Mouse (Mus musculus) macrophage (primary cell): Measurements from ENCODE around the gene ccdc198. TPM values are rescaled to one million over a fixed set of nuclear protein-coding genes. Genes with fewer than 3 reads are reported as not detected.
A peak's percentile ranks its signal among the peaks of the same experiment; 100 is the strongest.
"Not testable (repeated sequence)": the region's sequence is repeated elsewhere in the genome, so short reads cannot be mapped to it uniquely, and the experiment has no call there.

Experiments
- H3K27ac ChIP-seq: fragments of 350-480 bp; formaldehyde crosslinking; 2 replicates; pipeline ENCODE4 v1.9.0; 2021
- H3K36me3 ChIP-seq: fragments of 350-480 bp; formaldehyde crosslinking; 2 replicates; pipeline ENCODE4 v1.9.0; 2021; ENCODE audit errors: inconsistent target
- H3K4me3 ChIP-seq: fragments of 350-480 bp; formaldehyde crosslinking; 2 replicates; pipeline ENCODE4 v1.9.0; 2021; ENCODE audit errors: inconsistent target
- H3K79me2 ChIP-seq: fragments of 350-480 bp; formaldehyde crosslinking; 2 replicates; pipeline ENCODE4 v1.9.0; 2021; ENCODE audit errors: inconsistent target
- WGBS: methylation state at CpG from one replicate; pipeline ENCODE4 v1.1.7; 2026; ENCODE audit warnings: inconsistent platforms; ENCODE audit not compliant: missing documents; 5-methylcytosine and 5-hydroxymethylcytosine counted together
- polyA plus RNA-seq: library from polyadenylated mRNA; stranded (reverse); fragments of 250-400 nt; gene quantifications from 3 replicates; pipeline ENCODE4 v1.2.4, GENCODE M21; 2018; ENCODE audit warnings: inconsistent platforms

Gene ccdc198
- polyA plus RNA-seq, 1 experiment from 2014 or later: not detected

DNA sequence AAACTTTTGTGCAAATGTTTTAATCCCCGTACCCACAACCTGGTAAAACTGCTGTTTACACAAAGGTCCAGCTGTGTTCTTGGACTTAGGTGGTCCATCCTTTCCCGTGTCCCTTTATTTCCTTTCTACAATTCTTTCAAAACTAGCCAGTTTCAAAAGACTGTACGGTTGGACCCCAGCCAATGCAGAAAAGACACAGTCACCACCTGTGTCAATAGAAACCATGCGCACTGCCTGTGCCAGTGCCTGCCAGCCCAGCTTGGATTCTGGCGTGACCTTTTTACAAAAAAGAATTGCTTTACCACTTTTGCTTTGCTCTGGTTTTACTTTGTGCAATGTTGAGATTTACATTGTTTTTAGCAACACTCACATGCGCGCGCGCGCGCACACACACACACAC is 18.3 kb downstream of the ccdc198 start:
- Histone ChIP-seq H3K36me3 (no peaks in the 10 kb centered on the region), H3K79me2 (no peaks in the 10 kb centered on the region), H3K4me3 (no peak overlapping the region), H3K27ac (no peak overlapping the region)
- WGBS: 91% methylated on average over 11 of the region's 11 CpGs

DNA sequence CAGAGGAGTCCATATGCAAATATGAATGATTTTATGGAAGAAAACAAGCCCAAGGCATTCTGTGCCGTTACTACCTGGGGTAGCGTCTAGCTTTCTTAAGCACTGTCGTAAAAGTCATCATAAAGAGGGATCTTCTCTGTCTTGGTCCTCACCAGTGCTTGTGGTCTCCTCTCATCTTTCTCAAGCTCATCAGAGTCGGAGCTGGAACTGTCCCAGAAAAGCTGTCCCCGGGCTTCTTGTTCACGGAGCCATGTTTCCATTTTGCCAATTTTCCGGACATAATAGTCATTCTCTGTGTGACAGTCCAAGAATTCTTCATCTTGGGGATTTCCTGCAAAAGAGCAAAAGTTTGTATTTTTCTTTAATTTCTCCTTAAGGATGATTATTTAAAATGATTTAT is 18.8 kb downstream of the ccdc198 start:
- no peaks in the 10 kb centered on the region for H3K36me3 ChIP-seq
- 96% methylated on average over 7 of the region's 7 CpGs for WGBS
- no peak overlapping the region for H3K4me3 ChIP-seq
- no peak overlapping the region for H3K27ac ChIP-seq
- H3K79me2 ChIP-seq: no peaks in the 10 kb centered on the region

DNA sequence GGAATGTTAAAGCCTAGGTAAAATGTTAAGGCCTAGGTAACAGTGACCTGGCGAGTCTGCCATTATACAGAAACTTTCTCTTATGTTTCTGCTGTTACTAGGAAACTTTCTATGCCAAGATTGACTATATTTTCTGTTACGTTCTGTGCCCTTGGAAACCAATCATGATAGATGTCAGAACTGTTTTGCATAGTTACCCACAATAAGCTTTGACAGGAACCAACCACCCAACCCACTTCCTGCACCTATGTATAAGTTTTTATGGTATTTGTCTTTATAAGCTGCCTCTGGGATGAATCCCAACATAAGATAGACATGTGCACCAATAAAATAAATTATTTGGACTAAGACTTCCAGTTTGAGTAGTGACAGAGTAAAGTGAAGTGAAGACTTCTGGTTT is 23.5 kb downstream of the ccdc198 start:
- Histone ChIP-seq H3K36me3 (no peaks in the 10 kb centered on the region), H3K79me2 (no peaks in the 10 kb centered on the region), H3K4me3 (no peak overlapping the region), H3K27ac (no peak overlapping the region)
- WGBS: 77% methylated on average over 2 of the region's 2 CpGs

DNA sequence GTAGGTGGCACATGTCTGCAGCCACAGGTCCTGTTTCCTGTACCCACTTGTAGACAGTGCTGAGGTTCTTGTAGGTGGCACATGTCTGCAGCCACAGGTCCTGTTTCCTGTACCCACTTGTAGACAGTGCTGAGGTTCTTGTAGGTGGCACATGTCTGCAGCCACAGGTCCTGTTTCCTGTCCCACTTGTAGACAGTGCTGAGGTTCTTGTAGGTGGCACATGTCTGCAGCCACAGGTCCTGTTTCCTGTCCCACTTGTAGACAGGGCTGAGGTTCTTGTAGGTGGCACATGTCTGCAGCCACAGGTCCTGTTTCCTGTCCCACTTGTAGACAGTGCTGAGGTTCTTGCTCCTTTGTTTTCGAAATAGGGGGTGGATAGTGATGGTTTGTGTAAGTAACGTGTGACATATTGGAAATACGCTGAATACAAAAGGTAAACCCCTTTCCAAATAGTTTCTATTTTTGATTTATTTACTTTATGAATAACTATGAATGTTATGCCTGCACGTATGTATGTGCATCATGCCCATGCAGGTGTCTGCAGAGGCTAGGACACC is 25.7 kb downstream of the ccdc198 start:
- WGBS: 84% methylated on average over 4 of the region's 4 CpGs
- not testable (repeated sequence) for H3K79me2 ChIP-seq, H3K36me3 ChIP-seq, H3K4me3 ChIP-seq, H3K27ac ChIP-seq

DNA sequence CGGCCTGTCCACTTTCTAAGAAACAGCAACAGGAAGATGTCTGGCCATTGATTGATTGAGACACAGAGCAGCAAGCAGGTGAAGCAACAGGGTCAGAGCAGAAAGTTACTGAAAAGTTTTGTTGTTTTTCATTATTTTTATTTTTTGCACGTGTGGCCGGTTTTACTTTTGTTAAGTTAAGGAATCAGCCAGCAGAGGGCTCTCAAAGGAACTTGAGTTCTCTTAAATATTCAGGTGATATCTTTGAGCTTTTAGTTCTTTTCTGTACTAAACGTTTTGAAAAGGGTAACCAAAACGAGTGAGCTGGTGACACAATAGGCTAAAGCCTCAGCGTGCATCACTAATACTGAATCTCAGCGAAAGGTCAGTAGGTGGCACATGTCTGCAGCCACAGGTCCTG is 26.6 kb downstream of the ccdc198 start:
- no peaks in the 10 kb centered on the region for H3K36me3 ChIP-seq
- H3K79me2 ChIP-seq: no peaks in the 10 kb centered on the region
- WGBS: 75% methylated on average over 7 of the region's 7 CpGs
- no peak overlapping the region for H3K27ac ChIP-seq
- H3K4me3 ChIP-seq: no peak overlapping the region

DNA sequence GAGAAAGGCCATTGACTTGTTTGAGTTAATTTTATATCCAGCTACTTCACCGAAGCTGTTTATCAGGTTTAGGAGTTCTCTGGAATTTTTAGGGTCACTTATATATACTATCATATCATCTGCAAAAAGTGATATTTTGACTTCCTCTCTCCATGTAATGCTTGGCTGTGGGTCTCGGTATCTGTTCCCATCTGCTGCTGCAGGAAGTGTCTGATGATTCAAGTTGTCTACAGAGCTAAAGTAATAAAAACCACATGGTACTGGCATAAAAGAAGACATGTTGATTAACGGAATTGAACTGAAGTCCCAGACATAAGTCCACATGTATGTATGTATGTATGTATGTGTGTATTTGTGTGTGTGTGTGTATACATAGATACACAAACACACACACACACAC is 35.1 kb downstream of the ccdc198 start:
- H3K36me3 ChIP-seq, H3K27ac ChIP-seq, H3K79me2 ChIP-seq, H3K4me3 ChIP-seq: not testable (repeated sequence)
- 48% methylated on average over 3 of the region's 3 CpGs for WGBS

DNA sequence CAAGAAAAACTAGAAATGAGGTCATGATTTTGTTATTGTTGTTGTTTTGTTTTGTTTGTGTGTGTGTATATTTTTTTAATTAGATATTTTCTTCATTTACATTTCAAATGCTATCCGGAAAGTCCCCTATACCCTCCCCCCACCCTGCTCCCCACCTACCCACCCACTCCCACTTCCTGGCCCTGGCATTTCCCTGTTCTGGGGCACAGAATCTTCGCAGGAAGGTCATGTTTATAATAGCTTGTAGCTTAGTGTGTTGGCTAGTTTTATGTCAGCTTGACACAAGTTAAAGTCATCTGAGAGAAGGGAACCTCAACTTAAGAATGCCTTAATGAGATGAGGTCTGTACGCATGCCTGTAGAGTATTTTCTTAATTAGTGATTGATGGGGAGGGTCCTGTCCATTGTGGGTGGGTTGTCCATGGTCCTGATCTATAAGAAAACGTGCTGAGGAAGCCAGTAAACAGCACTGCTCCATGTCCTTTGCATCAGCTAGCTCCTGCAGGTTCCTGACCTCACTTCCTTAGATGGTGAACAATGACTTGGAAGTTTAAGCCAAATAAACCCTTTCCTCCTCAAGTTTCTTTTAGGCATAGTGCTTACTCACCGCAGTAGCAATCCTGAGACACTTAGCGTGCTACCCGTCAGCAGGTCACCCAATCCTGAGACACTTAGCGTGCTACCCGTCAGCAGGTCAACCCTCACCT is 44.0 kb downstream of the ccdc198 start:
- Histone ChIP-seq H3K27ac (no peak overlapping the region), H3K4me3 (no peak overlapping the region), H3K79me2 (no peaks in the 10 kb centered on the region), H3K36me3 (no peaks in the 10 kb centered on the region)
- WGBS: 74% methylated on average over 9 of the region's 9 CpGs

DNA sequence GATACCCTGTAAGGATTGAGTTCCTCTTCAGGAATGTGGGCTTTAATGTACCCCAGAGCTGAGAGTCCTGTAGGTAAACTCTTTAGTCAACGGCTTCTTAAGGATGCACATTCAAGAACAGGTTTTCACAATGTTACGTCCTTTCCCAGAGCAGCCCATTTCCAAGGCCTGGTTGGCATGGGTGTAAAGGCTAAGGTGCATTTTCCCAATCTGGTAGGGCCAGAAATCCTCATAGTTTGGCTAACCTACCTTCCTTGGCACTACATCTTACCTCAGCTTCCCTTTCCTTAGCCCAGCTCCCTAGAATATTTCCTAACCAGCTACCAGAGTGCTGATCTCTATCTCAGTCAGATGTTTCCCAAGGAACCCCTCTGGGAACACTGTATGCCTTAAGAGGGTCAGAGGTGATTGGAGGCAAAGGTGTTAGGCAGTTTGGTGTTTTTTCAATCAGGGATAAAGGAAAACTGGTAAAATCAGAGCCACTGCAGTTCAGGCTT is 48.2 kb downstream of the ccdc198 start:
- Histone ChIP-seq H3K79me2 (no peaks in the 10 kb centered on the region), H3K4me3 (no peak overlapping the region), H3K36me3 (no peaks in the 10 kb centered on the region), H3K27ac (no peak overlapping the region)
- WGBS: 90% methylated on average over 2 of the region's 2 CpGs

DNA sequence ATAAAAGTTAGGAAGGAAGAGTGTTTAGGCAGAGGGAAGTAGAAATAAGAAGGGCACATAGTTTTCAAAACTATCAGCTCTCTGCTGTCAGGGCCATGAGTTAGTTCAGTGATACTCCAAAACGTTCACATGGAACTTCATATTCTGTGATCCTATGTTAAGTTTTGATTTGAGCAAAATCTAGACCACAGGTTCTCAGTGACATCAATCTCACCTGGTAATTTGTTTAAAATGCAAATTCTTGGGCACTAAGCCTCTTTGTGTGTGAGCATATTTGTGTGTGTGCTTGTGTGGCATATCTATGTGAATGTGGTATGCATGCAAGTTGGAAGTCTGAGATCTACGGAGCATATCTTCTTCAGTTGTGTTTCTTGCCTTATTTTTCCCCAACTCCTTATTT is 59.0 kb downstream of the ccdc198 start:
- H3K79me2 ChIP-seq: no peaks in the 10 kb centered on the region; the same call in 1 of the 2 replicates
- WGBS: 91% methylated on average over 2 of the region's 2 CpGs
- H3K4me3 ChIP-seq: no peak overlapping the region
- H3K36me3 ChIP-seq: peaks cover 46% of the 10 kb centered on the region
- H3K27ac ChIP-seq: no peak overlapping the region

DNA sequence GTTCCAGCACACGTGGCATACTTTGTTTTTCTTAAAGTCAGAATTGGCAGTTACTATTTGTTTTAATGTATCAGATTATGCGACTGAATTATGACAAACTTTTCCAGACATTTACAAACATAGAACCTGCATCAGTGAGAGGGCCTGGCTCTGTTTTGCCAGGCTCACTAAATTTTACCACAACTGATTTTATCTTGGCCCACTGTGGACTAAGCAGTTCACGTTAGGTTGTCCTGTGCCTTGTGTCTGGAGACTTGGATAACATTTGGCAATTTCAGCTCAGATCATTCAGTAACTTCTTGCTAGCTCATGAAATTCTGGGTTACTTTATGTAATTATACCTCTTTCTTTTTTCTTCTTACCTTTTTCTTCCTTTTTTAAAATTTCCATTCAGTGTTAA is 65.5 kb downstream of the ccdc198 start:
- WGBS: 96% methylated on average over 3 of the region's 3 CpGs
- Histone ChIP-seq H3K4me3 (no peak overlapping the region), H3K79me2 (peaks cover 53% of the 10 kb centered on the region), H3K36me3 (peaks cover 39% of the 10 kb centered on the region), H3K27ac (no peak overlapping the region)

DNA sequence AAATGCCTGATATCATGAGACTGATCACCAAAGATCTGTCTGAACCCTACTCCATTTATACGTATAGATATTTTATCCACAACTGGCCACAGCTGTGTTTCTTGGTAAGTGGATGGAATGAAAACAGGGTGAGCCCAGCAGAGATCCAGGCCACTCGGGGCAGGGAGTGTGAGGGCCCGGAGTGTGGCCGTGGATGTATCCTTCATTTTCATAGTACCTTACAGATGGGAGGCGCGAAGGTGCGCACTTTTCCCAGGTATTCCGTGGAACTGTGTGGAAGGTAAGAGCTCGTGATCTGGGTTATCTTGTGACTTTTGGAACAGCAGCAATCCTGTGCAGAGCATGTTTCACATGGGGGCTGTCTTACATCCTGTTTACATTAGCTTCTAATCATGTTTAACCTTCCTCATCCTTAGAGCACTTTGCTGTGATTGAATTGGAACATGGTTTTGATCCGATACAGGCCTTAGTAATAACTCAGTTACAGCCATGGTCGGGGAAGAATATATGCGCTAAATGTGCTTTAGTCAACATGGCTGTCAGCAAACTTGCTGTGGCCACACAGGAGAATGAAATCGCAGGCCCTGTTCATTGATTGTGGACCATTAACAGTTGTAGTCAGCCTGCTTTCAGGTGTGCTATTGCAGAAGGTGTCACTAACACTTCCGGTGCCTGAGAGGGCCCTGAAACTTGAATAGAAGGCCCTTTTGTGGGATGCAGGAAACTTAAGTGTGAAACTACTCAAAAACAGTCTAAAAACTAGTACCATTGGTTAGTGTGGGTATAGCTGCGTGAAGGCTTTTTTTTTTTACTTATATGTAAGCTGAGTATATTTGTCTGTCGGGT is 71.8 kb downstream of the ccdc198 start:
- H3K4me3 ChIP-seq: peak overlapping the region; percentile 44
- WGBS: 61% methylated on average over 16 of the region's 16 CpGs
- H3K79me2 ChIP-seq: peaks cover 56% of the 10 kb centered on the region
- peaks cover 7% of the 10 kb centered on the region; the same call in 1 of the 2 replicates for H3K36me3 ChIP-seq
- H3K27ac ChIP-seq: no peak overlapping the region

DNA sequence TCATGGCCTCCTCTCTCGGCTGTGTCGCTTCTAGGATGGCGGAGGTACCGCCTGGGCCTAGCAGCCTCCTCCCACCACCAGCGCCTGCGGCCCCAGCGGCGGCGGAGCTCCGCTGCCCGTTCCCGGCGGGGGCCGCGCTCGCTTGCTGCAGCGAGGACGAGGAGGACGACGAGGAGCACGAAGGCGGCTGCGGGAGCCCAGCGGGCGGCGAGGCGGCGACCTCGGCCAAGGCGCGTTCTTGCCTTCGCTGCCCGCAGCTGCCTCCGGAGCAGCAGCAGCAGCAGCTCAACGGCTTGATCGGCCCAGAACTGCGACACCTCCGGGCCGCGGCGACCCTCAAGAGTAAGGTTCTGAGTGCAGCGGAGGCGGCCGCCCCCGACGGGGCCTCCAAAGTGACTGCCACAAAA is 72.7 kb downstream of the ccdc198 start:
- peaks cover 47% of the 10 kb centered on the region for H3K79me2 ChIP-seq
- under 1% methylated on average over 34 of the region's 46 CpGs for WGBS
- no peak overlapping the region for H3K27ac ChIP-seq
- peak overlapping the region; percentile 44 for H3K4me3 ChIP-seq
- H3K36me3 ChIP-seq: no peaks in the 10 kb centered on the region

DNA sequence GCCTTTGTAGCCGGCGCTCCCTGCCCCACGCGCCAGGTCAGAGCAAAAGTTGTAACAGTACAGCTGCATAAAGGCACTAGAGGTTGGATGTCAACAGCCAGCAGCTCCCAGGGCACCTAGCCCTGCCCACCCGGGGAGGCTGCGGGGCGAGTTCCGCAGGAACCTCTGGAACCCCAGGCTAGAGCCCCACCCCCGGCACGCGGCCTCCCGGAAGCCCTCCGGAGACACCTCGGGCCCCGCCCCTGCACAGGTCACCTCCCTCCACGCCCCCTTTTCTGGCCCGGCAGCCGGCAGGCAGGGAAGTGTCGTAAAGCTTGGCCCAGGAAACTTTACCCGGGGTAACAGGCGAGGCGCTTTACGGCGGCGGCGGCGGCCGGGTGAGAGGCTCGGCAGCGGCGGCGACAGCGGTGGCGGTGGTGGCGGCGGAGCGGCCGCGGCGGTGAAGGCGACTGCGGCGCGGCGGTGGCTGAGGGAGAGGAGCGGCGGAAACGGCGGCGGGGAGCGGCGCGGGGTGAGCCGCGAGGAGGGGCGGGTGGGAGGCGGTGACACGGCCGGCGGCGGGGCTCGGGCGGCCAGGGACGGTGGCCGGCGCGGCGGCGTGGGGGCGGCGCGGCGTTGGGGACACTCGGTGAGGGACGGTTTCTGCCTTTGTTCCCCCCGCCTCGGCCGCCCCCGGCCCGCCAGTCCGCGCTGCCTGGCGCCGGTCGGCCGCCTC is 73.2 kb downstream of the ccdc198 start, which contains the start of gene Naa30:
Gene Naa30 (plus strand): TSS at position 360 of the 715 bp plus-strand sequence.
- WGBS: under 1% methylated on average over 79 of the region's 86 CpGs
- H3K27ac ChIP-seq: 0 out of 2 replicates have a peak within 1 kb of the TSS, but pooled peaks have one; percentile 27
- peaks cover 41% of the 10 kb centered on the region for H3K79me2 ChIP-seq
- peak within 1 kb of the TSS; percentile 44 for H3K4me3 ChIP-seq
- no peaks in the 10 kb centered on the region for H3K36me3 ChIP-seq

DNA sequence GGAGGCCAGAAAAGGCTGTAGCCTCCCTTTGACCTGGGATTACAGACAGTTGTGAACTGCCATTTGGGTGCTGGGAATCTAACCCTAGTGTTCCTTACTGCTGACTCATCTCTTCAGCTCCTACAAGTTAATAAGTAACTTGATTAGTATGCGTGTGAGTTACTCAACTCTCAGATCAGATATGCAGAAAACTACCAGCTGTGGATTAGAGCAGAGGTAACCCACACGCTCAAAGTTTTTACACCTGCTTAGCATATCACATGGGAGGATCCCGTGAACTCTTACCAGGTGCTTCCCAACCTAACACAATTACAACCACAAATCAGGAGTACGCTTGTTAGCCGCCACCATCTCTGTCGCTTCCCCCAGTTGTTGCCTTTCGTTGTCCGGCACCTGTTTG is 74.0 kb downstream of the ccdc198 start:
- Histone ChIP-seq H3K4me3 (peak overlapping the region; percentile 41), H3K79me2 (peaks cover 34% of the 10 kb centered on the region), H3K27ac (0 out of 2 replicates have a peak overlapping the region, but pooled peaks have one; percentile 27), H3K36me3 (no peaks in the 10 kb centered on the region)
- 60% methylated on average over 8 of the region's 8 CpGs for WGBS
